Mouse (Mus musculus): ENCODE measurements at regions not wholly inside any gene's neighbourhood (a gene's known extent, or its start where the extent isn't known, plus 50 kb on each side); places are given as distances from the start of the nearest gene placed in this dataset.

- no peak for DNase-seq (ENCODE audit: low read depth, low spot score)
These were observed 50.1 kb upstream of the Arhgap29 start for GRCm38 (mm10) chr3:121902246-121902645.

GRCm38 (mm10) chr3:121900429-121900844 is 51.9 kb upstream of the Arhgap29 start:
- DNase-seq (ENCODE audit: low read depth, low spot score): no peak

DNA sequence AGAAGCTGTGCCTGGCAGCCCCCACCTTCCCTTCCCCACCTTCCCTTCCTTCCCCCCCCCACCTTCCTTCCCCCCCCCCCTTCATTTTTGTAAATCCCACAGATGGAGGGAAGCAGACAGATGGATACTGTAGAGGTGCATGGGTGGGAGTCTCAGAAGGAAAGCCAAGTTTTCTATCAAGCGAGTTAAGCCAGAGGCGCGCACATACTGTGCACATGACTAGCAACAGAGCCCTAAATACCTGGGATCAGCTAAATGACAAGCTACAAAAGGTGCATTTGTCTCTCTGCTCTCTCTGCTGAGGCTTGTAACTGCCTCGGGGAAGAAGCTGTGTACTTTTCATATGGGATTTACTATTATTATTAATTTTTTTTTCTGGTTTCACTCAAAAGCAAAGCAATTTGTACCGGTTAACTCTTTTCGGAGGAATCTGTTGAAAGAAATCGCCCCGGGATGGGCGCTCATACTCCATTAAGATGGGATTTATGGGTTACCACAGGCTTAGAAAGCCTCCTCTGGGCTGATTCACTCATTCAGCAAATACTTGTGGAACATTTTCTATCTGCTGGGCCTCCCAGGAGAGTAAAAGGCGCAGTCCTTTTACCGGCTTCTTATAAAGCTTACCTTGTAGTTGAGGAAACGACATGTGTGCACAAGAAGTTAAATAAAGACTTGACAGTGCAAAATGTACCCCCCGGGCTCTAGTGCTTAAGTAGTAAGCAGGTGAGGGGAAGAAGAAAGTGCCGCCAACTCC is 54.3 kb upstream of the Arhgap29 start:
- no peak for DNase-seq (ENCODE audit: low read depth, low spot score)

DNA sequence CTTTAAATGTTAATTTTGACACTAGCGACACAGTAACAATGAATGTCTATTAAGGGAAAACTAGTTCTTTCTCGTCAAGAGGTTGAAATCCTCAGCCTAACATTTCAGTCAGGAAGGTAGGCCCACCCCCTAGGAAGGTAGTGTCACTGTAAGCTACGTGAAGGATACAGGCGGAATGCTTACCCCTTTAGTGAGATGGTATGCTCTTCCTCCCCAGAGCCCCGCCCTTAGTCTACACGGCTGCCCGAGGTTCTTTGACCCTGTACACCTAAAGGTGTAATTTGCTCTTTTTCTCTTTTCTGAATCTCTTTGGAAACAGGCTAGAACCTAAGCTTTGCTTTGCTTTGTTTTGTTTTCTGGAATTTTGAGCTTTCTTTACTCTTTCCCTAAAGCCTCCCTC is 58.7 kb upstream of the Arhgap29 start:
- no peak for DNase-seq (ENCODE audit: low read depth, low spot score)

DNA sequence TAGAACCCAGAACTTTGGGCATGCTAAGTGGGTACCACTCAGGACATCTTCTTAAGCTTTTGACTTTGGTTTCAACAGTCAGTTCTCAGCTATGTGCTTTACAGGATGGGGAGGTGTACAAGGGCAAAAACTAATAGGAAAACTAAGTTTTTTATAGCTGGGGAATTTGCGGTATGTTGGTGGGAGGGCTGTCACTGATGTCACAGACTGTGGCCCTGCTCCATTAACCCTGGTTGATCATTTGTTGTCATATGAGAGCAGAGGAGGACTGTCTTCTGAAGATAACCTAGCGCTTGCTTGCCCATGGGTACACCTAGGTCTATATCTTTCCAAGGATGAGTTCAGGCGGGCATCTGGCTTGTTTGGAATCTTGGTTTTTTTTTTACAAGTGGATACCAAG is 59.7 kb upstream of the Arhgap29 start:
- DNase-seq (ENCODE audit: low read depth, low spot score): no peak

GRCm38 (mm10) chr3:121891338-121891737 is 61.0 kb upstream of the Arhgap29 start:
- DNase-seq (ENCODE audit: low read depth, low spot score): no peak

DNA sequence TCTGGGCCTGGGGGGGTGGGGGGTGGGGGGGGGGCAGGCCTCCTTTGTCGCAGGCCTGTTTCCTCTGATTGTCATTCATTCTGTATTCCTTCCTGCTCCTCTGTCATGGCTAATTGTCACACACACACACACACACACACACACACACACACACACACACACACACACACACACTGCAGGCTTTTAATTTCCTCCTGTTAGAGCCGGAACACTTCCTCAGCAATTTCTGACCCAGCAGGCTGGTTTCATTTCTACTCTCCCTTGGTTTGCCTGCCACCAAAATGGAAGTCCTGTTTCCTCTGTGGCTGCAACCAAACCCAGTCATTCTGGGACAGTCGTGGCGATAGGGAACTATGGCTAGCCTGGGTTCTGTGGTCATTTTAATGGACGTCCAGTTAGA is 61.8 kb upstream of the Arhgap29 start:
- no peak for DNase-seq (ENCODE audit: low read depth, low spot score)

GRCm38 (mm10) chr3:121886870-121887605 is 65.3 kb upstream of the Arhgap29 start:
- DNase-seq (ENCODE audit: low read depth, low spot score): no peak

- no peak for DNase-seq (ENCODE audit: low read depth, low spot score)
These were observed 66.0 kb upstream of the Arhgap29 start for GRCm38 (mm10) chr3:121886309-121886708.

- DNase-seq (ENCODE audit: low read depth, low spot score): no peak
These were observed 66.8 kb upstream of the Arhgap29 start for GRCm38 (mm10) chr3:121885265-121886178.

- peak; percentile 89 for DNase-seq (ENCODE audit: low read depth, low spot score)
These were observed 67.8 kb upstream of the Arhgap29 start for GRCm38 (mm10) chr3:121884328-121885248.

DNA sequence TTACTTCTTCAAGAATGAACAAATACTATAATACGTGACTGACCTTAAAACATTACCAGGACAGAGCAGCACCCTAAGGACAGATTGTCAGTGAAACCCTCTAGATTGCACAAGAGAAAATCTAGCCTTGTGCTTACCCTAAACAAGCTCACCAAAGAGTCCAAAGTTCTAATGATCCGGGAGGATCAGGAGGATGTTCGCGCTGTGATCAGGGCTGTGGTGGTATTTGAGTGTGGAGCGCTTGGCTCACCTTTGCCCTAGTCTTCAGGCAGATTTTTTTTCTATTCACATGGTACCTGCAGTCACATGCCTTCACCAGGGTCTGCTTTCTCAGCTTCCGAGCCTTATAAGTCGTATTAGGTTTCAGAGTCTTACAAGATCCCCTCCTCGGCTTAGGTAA is 65.3 kb upstream of the Abcd3 start:
- DNase-seq (ENCODE audit: low read depth, low spot score): no peak

- no peak for DNase-seq (ENCODE audit: low read depth, low spot score)
These were observed 60.0 kb upstream of the Abcd3 start for GRCm38 (mm10) chr3:121875072-121875471.

DNA sequence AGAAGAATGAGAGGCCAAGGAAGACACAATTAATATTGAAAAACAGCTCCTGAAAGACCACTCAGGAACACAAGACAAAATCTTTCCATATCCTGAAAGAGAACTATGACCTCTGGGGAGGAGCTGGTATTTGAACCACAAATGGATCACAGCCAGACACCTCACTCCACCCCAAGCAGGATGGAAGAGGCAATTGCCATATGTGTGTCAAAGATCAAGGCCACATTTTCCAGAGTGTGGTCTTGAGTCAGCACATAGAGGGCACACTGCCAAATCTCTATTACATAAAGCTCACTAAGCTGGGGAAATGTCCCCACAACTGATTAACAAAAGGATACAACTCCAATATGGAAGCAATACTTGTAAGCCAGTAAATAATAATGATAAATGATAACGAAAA is 59.5 kb upstream of the Abcd3 start:
- DNase-seq (ENCODE audit: low read depth, low spot score): no peak

DNA sequence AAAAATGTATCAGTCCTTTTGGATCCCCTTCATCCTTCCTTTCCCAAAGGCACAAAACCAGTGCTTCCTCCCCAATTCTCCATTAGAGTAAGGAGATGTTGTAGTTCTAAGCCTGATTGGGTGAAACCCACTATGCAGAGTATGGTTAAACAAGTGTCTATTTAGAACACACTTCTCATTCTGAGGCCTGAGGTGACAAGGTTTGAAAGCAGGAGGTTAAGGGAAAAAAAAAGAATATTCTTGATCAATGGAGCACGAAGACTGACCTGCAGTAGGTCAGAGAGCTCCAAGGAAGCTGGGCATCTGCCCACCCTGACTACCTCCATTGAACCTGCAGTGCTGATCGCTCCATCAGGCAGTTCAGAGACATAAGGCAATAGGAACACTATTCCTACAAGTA is 58.5 kb upstream of the Abcd3 start:
- no peak for DNase-seq (ENCODE audit: low read depth, low spot score)

DNA sequence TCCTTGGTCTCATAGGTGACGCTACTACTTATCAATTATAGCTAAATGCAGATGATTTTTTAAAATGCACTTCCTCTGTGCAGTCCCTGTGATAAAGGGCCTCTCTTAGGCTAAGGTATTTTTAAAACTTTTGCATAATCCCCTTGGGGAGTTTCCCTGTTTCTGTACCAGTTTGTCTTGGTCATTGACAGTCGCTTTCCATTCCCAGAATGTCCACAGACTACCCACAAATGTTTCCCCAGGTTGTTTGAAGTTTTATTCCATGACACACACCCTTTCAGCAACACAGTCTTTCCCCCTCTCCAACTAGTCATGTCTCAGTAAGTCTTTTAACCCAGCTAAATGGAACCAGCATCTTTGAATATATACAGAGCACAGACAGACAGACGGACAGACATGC is 57.6 kb upstream of the Abcd3 start:
- no peak for DNase-seq (ENCODE audit: low read depth, low spot score)

DNA sequence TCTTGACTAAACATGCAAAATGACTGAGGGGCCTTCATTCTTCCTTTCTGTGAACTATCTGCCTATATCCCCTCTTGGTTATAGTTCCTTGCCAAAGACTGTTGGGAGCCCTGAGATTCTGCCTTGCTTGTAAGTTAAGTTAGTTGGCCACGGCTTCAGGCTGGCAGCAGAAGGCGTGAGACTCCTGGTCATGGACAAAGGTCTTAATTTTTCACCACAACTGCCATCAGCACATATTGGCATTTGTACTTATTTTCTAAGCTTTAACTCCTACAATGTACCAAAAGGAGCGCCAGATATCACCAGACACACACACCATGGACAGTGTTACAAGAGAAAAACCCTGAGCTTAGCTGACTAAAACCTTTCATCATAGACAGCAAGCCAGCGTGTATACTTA is 56.7 kb upstream of the Abcd3 start:
- DNase-seq (ENCODE audit: low read depth, low spot score): no peak

DNA sequence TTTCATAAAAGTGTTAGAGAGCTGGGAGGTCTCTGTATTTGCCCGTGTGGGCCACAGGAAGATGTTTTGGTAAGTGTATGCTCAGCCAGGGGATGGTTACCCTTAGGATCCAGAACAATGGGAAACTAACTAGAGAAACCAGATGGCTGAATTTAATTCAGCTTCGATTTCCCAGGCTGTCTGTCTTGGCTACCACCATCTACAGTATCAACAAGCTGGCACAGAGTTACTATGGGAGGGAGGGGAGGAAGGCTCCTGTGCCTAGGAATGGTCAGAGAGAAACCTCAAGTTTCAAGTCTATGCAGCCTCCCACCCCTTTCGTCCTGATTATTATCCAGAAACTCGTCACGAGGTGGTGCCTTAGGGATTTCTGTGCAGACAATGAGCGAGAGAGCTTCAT is 55.6 kb upstream of the Abcd3 start:
- no peak for DNase-seq (ENCODE audit: low read depth, low spot score)

DNA sequence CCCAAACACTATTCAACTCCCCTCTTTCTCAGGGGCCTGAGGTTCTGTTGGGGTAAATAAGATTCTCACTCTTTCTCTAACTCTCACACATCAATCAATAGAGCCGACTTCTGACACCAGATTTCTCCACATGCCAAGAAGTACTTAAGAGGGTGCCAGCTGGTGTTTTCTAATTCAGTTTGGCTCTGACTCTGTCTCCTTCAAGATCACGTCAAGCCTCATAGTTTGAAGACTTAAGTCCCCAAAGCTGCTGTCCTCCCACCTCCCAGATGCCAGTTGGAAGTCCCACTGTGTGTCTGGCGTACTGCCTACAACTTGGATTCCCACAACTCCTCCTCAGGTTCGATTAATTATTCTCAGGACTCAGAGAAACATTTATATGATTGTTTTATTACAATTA is 54.6 kb upstream of the Abcd3 start:
- DNase-seq (ENCODE audit: low read depth, low spot score): no peak

DNA sequence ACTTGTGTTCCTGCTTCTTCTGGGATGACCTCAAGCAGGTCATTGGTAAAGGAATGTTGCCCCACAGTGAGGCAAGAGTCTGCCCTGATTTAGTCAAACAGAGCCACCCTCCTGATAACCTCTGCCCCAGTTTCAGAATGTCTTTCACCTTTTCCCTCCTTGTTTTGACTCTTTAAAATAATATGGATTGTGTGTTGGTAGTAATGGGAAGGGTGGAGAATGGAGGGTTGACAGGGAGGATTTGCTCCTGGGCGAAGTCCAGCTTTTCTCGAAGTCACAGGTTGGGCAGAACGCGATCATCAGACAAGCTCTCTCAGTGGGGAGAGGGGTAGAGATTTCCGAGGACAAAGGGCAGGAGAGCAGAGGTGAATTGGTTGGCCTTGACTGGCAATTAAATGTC is 52.2 kb upstream of the Abcd3 start:
- no peak for DNase-seq (ENCODE audit: low read depth, low spot score)

Measured in embryo, embryonic 11.5 days (tissue).